Comparison of ENCODE assay signal across 21 mouse cellular contexts in the genomic region with DNA sequence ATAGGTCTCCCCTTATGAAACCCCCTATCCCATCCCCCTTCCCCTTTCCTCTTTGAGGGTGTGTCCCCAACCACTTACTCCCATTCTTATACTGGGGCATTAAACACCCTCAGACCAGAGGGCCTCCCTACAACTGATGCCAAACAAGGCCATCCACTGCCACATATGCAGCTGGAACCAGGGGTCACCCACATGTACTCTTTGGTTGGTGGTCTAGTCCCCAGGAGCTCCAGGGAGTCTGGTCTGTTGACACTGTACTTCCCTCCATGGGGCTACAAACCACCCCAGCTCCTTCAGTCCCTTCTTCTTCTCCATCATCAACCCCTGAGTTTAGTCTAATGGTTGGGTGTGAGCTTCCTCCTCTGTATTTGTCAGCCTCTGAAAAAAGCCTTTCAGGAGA.
DNase-seq lines count a peak whose midpoint lies in the region; ATAC-seq lines count a peak whose summit lies in the region.
"Had no signal": no experiment of that assay in that cellular context is flagged by ENCODE, and none has a peak within 500 bp of the region (broad histone marks: within the 10 kb centered on the region; RNA-seq: fewer than 3 reads in every experiment).

No protein-coding gene starts in this region.

- ATAC-seq in embryonic facial prominence, embryonic 13.5 days (ENCODE audit: insufficient number of reproducible peaks, insufficient read depth, low FRiP score, low TSS enrichment, low read depth), result 0 out of 2 replicates have a peak, but pooled peaks have one; percentile 52
- peak; percentile 49; the same call in 1 of the 2 replicates for ATAC-seq in forebrain, embryonic 12.5 days (ENCODE audit: low FRiP score)
- ATAC-seq in forebrain, embryonic 13.5 days, result no peak
- ATAC-seq: activated CD4-positive, CD25-positive, alpha-beta regulatory T cell, adult 4 months; CD4-positive, CD25-positive, alpha-beta regulatory T cell, adult 4 months; Patski had no signal

- H3K27ac ChIP-seq in embryonic facial prominence, embryonic 13.5 days, result no peak overlapping the region
- no peak overlapping the region for H3K27ac ChIP-seq in embryonic facial prominence, embryonic 10.5 days (replicated peaks)
- H3K27ac ChIP-seq in forebrain, embryonic 12.5 days, result no peak overlapping the region
- H3K27ac ChIP-seq in forebrain, embryonic 13.5 days, result no peak overlapping the region

- H3K9me3 ChIP-seq in embryonic facial prominence, embryonic 13.5 days, result no peaks in the 10 kb centered on the region
- no peaks in the 10 kb centered on the region for H3K9me3 ChIP-seq in embryonic facial prominence, embryonic 10.5 days
- no peaks in the 10 kb centered on the region for H3K9me3 ChIP-seq in forebrain, embryonic 12.5 days
- no peaks in the 10 kb centered on the region for H3K9me3 ChIP-seq in forebrain, embryonic 13.5 days (replicated peaks)
- H3K9me3 ChIP-seq: G1E had no signal

- no peaks in the 10 kb centered on the region for H3K27me3 ChIP-seq in embryonic facial prominence, embryonic 13.5 days
- no peaks in the 10 kb centered on the region for H3K27me3 ChIP-seq in embryonic facial prominence, embryonic 10.5 days (replicated peaks; ENCODE audit: low read depth, poor library complexity, severe bottlenecking)
- no peaks in the 10 kb centered on the region for H3K27me3 ChIP-seq in forebrain, embryonic 12.5 days
- no peaks in the 10 kb centered on the region for H3K27me3 ChIP-seq in forebrain, embryonic 13.5 days
- H3K27me3 ChIP-seq: CH12.LX, Patski had no signal

- no peak overlapping the region for H3K9ac ChIP-seq in embryonic facial prominence, embryonic 13.5 days
- H3K9ac ChIP-seq in forebrain, embryonic 12.5 days, result no peak overlapping the region
- H3K9ac ChIP-seq in forebrain, embryonic 13.5 days, result no peak overlapping the region

- H3K4me3 ChIP-seq in embryonic facial prominence, embryonic 13.5 days, result no peak overlapping the region
- H3K4me3 ChIP-seq in embryonic facial prominence, embryonic 10.5 days, result no peak overlapping the region
- H3K4me3 ChIP-seq in forebrain, embryonic 12.5 days (replicated peaks), result no peak overlapping the region
- no peak overlapping the region for H3K4me3 ChIP-seq in forebrain, embryonic 13.5 days

- H3K4me1 ChIP-seq in embryonic facial prominence, embryonic 13.5 days, result no peaks in the 10 kb centered on the region
- H3K4me1 ChIP-seq in embryonic facial prominence, embryonic 10.5 days, result no peaks in the 10 kb centered on the region
- no peaks in the 10 kb centered on the region for H3K4me1 ChIP-seq in forebrain, embryonic 12.5 days
- no peaks in the 10 kb centered on the region for H3K4me1 ChIP-seq in forebrain, embryonic 13.5 days

- DNase-seq in embryonic facial prominence, embryonic 10.5 days (ENCODE audit: low spot score), result no peak
- DNase-seq in heart, adult 11 months, result peak; percentile 59
- no peak for DNase-seq in heart, postnatal 25 days (ENCODE audit: low spot score)
- DNase-seq: adrenal gland, adult 2 months; adrenal gland, adult 8-10 months; adrenal gland, postnatal 10 days; adrenal gland, postnatal 14 days; adrenal gland, postnatal 25 days; adrenal gland, postnatal 36 days; B cell, adult 2 months; cerebellum, adult 11 months; cerebellum, adult 11-12 months; cerebellum, adult 18-20 months had no signal

- intact Hi-C loops in heart, postnatal 25 days (cut with DNase I), result no loop called here

- H3K36me3 ChIP-seq in embryonic facial prominence, embryonic 13.5 days, result no peaks in the 10 kb centered on the region
- no peaks in the 10 kb centered on the region for H3K36me3 ChIP-seq in embryonic facial prominence, embryonic 10.5 days (replicated peaks)
- no peaks in the 10 kb centered on the region for H3K36me3 ChIP-seq in forebrain, embryonic 12.5 days (replicated peaks)
- H3K36me3 ChIP-seq in forebrain, embryonic 13.5 days (ENCODE audit: poor library complexity, severe bottlenecking), result no peaks in the 10 kb centered on the region
- H3K36me3 ChIP-seq: G1E had no signal

- no peak overlapping the region for H3K4me2 ChIP-seq in embryonic facial prominence, embryonic 13.5 days
- H3K4me2 ChIP-seq in forebrain, embryonic 12.5 days, result no peak overlapping the region
- no peak overlapping the region for H3K4me2 ChIP-seq in forebrain, embryonic 13.5 days
